Mouse (Mus musculus): ENCODE data around the gene Tesmin.

Tesmin gene

DNA sequence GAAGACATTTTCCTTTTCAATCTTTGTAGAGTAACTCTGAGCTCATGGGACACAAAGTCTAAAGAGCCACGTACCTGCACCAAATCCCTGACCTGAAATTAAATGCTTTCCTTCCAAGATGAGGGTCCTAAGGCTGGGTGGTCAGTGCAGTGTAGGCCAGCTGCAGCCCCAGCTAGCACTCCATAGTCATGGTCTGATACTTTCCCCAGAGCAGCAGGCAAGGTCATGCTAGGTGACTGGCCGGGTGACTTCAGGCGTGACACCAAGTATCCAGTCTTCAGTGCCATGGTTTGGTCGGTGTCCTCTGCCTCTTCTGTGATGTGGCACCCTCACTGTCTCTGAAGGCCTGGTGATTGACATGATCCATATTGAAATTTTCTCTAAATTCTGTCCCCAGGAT is 11.4 kb downstream of the Tesmin start:
- DNase-seq = no peak

DNA sequence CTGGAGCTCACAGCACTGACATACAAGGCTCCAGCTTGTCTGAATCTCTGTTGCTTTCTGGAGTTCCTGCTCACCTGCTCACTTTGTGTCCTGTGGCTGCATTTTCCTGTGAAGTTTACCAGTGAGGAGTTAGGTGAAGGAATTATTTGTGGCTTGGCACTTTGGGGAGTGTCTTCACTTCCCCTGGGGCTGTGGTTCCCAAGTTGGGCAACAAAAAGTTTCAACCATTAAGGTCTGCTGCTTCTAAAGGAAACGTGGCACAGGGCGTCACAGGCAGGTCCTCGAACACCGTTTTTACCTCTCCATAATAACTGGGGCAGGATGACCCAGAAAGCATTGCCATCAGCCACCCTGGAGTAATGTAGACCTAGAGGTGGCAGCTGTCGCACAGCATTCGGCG is 12.8 kb downstream of the Tesmin start:
- no peak for DNase-seq

DNA sequence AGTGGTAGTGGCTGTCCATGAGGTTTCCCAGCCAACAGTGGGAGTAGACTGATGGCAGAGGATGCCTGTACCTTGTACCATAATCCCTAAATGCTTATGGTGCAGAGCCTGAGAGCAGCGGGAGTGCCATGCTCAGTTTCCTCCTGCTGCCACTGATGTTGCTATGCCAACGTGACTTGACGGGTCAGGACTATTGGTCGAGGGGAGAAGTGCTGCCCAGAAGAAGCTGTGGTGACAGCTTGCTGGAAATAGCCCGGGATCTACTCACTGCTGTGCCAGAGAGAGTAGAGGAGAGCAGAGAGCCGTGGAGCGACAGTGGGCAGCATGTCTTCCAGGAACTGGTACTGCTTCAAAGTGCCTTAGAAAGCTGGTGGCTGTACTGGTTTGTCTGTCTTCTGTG is 13.3 kb downstream of the Tesmin start:
- DNase-seq = no peak

DNA sequence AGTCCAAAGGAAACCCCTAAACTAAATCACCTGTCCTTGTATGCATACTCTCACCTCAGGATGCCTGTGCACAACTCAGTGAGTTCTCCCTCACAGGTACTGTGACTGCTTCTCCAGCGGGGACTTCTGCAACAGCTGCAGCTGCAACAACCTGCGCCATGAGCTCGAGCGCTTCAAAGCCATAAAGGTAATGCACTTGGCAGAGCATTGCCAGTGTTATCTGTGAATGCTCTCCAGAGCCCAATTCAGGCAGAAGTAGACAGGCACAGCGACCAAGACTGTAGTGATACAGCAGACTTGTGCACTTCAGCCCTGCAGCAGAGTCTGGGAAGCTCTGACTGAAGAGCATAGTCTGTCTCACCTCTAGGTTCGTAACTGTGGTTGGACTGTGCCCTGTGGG is 13.7 kb downstream of the Tesmin start:
- DNase-seq = no peak

DNA sequence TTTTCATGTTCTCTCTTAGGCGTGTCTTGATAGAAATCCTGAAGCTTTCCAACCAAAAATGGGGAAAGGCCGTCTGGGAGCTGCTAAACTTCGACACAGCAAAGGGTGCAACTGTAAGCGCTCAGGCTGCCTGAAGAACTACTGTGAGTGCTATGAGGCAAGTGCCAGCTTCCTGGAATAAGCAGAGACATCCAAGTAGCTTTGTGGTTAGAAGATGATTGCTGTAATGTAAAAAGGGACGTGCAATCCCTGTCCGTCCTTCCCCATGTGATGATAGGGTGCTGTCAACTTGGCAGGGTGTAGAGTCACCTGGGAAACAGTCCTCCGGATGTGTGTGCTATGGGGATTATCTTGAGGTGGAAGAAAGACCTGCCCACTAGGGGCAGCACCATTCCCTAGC is 15.4 kb downstream of the Tesmin start:
- no peak for DNase-seq

DNA sequence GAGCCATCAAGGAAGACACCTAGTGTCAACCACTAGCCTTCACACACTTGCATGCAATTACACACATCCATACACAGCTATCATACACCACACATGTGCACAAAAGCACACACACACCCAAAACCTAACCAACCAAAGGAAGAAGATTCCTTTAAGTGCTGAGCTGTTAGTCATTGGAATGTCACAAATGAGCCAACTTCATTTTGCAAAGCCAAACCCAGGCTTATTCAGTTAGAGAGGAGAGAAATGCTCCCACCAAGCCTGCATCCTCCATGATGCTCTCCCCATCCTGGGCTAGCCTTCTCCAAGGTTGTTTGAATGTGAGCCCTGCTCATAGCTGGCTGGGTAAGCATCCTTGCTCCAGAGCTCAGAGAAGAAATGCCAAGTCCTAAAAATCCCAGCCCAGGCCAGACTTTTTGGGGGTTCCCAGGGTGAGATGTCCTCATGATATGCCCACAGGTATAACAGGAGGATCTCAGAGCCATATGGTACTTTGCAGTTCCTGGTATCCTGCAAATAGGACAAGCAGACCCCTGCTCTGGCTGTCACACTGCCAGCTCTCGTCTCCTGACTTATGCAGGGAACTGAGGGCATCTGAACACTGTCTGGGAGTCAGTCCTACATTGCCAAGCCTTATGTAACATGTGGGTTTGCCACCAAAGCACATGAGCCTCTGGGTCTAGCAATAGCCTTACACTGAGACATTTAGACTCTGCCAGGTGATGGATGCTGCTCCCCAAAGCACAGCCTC is 17.0 kb downstream of the Tesmin start:
- DNase-seq = no peak

DNA sequence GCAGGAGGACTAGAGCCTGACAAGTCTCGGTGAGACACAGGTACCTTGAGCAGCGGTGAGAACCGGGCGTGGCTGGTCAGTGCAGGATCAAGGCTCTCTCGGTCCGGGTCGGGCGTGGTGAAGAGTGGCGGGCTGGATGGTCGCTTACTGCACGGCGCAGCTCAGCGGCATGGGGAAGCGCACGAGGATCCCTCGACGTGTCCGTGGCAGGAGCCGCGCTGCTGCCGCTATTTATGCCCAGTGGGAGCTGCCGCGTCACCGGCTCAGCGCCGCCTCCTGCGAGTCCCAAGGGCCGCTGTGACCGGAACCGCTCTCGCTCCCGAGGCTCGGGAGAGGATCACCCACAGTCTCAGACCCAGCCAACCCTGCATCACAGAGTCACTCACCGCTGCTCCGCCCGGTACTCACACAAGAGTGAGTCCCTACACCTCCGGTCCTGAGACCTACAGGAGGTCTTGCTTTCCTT is 25.6 kb downstream of the Tesmin start, which contains the start of gene Gal:
Gene Gal (minus strand): TSS at position 277 of the 466 bp plus-strand sequence.
- peak; percentile 59 for DNase-seq

DNA sequence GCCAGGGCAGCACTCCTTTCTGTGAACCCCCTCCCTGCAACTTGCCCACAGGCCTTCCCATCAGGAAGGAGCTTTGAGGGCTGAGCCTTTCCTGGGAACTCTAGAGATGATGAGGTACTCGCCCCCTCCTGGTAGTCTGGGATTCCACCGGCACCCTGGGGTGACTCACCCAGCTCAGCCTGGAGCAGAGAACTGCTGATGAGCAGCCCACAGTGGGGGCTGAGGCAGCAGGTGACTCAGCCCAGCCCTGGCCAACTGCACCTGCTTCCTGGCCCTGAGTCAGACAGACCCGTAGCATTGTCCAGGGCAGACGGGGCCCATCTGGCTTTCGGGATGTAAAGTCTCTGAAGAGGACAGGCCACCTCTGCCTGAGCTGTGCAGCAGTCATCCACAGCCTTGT is 30.6 kb downstream of the Tesmin start:
- no peak for DNase-seq

DNA sequence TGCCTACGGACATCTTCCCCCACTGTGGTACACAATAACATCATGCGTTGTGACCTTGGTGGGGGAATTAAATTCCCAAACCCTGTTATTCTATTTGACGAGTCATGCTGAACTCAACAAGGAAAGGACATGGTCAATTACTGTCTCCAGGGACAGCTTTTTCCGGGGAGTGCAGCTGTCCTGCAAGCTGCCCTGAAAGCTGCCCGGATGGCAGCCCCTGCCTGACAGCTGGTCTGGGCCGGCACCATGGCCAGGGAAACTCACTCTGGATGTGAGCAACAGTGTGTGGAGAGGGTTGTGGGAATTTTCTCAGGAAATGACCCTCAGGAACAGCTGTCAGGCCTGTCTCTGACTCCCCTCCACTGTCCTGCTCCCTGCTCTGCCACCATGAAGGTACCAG is 33.8 kb downstream of the Tesmin start:
- no peak for DNase-seq

DNA sequence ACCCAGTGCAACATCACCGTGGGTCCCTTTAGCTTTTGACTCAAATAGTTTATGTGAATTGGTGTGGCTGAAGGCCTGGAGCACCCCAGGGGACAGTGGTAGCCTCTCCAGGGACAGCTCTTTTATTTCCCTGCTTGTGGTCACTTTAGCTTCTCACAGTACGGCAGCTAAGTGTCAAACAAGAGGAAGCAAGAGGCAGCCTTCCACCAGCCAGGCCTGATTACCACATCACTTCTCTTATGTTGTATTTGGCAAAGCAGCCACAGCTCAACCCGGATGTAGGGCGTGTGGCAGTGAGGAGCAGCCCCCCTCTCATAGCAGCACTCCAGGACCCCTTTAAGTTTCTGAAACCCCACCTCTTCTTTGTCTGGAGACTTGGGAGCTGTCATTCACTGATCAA is 34.3 kb downstream of the Tesmin start:
- DNase-seq = peak; percentile 13

DNA sequence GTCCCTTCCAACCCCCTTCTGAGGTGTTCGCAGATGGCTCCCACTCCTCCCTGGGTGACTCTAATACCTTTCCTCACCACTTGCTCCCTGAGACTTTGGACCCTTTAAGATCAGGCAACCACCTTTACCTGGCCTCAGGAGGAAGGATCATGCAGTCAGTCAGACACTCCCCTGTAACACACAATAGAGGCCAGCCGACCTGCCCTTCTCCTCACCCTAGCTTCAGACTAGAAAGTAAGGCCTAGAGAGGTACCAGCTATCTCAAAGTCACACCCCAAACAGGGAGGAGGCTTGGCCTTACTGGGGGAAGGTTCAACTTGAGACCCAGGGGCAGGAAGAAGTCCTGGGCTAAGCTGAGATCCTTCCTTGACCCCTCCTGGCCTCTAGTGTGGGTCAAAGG is 35.6 kb downstream of the Tesmin start:
- DNase-seq = no peak

DNA sequence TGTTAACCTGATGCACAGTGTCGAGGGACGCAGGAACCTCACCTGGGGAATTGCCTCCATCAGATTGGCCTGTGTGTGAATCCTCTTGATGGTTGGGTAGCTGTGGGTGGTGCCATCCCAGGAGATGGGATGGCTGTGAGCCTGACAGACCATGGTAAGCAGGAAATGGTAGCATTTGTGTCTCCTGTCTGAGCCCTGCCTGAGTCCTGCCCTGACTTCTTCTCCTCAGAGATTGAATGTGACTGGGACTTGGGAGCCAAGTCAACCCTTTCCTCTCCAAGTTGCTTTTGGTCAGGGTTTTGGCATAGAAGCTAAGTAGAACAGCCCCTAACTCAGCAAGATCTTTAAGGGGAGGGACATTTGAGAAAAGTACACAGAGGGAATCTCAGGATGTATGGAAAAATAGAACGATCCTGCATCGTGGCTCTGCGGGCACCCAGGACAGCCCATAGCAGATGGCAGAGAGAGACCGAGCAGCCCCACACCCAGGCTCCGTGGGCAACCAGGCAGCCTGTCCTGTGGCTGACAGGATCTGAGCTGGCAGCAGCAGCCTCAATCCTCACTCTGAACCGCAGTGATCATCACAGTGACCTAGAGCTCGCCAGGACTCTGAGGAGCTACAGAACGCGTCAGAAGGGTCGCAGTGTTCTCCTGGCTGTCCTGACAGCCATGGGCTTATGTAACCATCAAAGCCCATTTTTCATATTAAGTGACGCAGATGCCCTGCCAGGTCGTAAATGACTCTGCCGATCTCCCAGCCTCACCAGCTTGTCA is 39.6 kb downstream of the Tesmin start:
- no peak for DNase-seq

DNA sequence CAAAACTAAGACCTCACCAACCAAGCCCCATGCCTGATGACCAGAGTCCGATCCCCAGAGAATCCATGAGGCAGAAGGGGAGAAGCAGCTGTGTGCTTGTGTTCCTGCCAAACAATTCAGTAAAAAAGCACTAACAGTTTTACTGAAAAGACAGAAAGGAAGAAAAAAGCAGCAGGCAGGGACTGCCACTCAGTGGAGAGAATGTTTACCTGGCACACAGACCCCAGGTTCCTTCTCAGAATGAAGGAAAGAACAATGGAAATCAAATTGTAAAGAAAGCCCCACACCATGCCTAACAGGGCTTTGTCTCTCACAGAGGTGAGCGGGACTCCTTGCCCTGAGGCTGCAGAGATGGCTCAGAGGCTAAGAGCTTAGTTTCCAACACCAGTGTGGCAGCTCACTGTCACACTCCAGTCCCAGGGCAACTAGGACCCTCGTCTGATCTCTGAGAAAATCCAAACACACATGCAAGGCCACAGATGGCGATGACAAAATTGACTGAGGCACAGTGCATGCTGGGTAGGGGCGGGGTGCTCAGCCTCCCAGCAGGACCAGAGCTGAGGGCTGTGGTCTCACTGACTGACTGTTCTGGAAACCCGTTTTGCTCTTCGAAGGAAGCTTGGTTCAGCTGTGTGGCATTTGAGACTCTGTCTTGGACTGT is 40.6 kb downstream of the Tesmin start:
- peak; percentile 29 for DNase-seq

DNA sequence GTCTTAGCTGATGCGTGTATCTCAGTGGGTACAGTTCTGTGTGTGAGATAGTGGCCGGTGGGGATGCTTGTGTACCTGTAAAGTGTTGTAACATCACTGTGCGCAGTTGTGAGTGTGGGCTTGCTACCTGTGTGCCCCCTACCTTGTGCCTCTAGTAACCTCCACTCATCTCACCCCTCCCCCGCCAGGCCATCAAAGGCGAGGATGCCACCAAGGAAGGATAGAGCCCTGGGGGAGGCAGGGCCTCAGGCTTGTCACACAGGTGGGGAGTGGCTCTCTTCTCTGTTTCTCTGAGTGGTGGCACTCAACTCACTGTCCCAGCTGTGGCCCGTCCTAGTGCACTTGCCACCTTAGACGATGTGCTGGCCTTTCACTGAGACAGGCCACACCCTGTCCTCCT is 42.4 kb downstream of the Tesmin start:
- DNase-seq = no peak

DNA sequence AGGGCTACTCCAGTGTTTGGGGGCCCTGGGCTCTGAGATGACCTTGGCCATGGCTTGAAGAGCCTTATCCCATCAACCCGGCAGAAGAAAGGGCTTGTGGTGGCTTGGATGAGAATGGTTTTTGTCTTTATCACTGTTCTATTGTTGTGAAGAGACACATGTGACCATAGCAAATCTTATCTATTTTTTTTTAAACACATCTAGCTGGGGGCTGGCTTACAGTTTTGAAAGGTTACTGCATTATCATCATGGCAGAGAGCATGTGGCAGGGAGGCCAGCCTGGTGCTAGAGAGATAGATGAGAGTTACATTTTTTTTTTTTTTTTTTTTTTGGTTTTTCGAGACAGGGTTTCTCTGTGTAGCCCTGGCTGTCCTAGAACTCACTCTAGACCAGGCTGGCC is 43.3 kb downstream of the Tesmin start:
- no peak for DNase-seq

DNA sequence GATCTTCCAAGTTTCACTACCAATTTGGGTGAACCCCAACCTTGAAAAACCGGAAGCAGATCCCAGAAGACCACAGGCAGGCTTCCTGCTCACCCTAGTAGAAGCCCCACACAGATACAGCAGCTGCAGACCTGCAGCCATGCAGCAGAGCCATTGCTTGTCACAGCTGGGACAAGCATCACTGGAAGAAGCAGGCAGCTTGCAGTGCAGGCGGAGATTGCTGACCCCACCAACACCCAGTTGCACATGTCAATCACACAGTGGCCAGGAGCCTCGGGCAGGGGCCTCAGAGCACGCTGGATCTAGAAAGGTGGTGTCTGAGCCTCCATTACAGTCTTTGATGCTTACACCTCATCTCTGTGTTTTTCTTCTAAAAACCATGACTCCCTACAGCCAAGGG is 45.5 kb downstream of the Tesmin start:
- DNase-seq = no peak

DNA sequence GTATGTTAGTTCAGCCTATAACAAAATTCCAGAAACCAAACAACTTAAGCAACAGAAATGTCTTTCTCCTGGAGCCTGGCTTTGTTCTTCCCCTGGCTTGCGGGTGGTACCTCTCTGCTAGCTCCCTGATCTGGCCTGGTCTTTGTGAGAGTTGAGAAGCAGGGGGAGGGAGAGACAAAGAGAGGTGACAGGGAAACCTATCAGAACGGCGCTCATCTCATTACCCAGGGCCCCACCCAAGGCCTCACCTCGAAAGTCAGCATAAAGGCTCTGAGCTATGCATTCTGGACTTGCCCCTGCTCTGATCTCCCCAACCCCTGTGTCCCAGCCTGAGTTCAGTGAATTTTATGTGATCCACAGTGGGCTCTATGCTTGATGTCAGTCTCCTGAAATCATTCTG is 46.0 kb downstream of the Tesmin start:
- DNase-seq = no peak

DNA sequence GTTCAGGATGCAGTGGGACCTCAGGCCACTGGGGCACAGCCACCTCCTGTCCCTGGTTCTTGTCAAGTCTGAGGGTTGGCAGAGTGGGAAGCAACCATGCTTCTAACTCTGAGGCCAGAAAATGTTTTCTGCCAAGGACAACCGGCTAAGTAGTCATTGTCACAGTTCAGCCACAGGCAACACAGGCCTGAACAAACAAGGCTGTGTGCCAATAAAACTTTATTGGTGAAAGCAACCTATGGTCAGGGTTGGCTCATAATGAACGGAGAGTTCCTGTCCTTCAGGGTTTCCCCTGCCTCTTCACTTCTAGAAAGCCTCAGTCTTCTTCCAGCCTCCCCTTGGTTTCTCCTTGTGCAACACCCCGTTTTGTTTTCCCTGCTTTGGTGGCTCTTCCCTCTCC is 47.2 kb downstream of the Tesmin start:
- no peak for DNase-seq

DNA sequence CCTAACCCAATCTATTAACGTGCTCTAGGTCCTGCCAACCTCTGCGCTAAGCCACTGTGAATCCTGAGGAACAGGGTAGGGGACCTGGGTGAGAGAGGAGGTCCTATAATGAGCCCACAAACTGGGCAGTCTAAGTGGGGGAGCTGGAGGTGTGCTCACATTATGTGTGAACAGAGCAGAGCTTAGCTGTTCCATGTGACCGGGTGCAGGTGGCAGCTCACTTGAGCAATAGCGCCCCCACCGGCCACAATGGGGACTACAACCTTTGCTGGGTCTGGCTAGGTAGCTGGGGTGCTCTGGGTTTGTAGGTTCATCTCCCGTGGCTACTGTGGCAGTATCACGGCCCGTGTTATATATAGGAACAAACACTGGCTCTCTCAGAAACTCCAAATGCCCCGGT is 48.2 kb downstream of the Tesmin start:
- peak; percentile 53 for DNase-seq

DNA sequence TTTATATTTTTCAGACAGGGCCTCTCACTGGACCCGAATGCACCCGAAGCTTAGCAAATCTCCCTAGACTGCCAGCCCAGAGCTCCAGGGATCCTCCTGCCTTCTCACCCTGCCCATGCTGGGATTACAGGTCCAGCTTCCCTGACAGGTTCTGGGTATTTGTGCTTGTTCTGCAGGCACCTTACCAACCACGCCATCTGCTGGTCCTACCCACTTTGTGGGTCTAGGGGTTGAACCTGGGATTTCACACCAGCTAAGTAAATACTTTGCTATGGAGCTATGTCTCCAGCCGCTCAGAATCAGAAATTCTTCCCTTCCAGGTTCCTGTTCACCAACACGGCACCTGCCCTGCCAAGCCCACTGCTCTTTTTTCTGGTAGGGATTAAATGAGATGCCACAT is 49.3 kb downstream of the Tesmin start:
- peak; percentile 26 for DNase-seq

DNA sequence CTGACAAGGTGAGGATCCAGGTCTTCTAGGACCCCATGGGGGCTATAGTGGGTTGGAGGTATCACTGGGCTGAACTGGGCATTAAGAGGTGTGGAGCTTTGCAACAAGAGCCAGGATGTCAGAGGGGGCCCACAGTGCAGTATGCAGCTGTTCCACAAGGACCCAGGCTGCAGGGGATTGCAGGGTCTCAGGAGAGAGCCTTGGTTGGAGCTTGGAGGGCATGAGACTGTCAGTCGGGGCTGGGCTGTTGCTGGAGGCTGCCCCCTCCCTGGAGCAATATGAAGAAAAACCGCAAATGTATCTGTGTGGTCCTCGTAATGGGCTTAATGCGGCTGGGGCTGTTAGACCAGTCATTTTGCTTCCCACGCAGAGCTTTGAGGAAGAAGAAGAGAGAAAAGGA is 52.0 kb downstream of the Tesmin start:
- DNase-seq = no peak

DNA sequence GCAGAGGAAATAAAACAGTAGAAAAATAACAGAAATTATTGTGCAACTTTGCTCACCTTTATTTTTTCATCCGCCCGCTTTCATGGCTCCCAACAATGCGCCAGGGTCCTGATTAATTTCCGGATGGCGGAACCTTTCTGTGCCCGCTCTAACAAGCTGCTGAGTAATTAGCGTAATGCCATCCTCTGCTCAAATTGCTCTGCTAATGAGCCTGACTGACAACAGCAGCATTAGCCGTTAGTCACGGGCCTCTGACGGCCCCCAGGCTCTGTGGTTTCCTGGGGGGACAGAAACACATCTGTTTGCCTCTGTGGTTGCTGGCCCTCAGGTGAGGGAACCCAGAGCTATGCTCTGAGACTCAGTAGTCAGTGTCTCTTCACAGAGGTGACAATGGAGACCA is 52.4 kb downstream of the Tesmin start:
- no peak for DNase-seq

DNA sequence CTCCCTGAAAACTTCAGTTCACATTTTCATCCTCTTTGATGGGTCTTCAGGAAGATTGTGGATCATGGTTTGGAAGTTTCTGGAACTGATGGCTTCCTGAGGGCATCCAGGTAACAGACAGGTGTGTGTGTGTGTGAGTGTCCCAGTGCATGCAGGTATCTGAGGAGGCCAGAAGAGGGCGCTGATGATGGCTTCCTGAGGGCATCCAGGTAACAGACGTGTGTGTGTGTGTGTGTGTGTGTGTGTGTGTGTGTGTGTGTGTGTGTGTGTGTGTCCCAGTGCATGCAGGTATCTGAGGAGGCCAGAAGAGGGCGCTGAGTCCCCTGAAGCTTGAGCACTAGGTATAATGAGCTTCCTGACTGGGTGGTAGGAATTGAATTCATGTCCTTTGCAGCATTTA is 58.7 kb downstream of the Tesmin start:
- DNase-seq = no peak

DNA sequence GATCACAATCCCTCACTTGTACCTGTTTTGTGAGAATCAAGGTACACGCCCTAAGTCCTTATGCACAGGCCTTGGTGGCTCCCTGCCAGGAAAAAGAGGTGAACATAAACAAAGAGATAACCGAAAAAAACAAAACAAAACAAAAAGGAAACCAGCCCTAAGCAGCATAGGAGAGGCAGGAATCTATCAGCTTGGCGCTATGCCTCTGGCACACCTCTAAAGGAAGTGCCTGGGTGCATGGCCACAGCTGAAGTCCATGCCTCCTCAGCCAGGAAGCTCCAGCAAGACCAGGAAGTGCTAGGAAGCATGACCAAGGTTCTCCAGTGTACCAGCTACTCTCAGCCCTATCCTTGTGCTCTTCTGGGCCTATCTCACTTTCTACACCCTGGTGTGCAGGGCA is 60.6 kb downstream of the Tesmin start:
- DNase-seq = peak; percentile 26
